Mouse (Mus musculus): ENCODE data around the gene Eomes. TPM values are rescaled to one million over a fixed set of nuclear protein-coding genes. Genes with fewer than 3 reads are reported as not detected.

The Eomes gene
- polyA plus RNA-seq, 1 experiment from 2014 or later = 0.71 TPM

DNA sequence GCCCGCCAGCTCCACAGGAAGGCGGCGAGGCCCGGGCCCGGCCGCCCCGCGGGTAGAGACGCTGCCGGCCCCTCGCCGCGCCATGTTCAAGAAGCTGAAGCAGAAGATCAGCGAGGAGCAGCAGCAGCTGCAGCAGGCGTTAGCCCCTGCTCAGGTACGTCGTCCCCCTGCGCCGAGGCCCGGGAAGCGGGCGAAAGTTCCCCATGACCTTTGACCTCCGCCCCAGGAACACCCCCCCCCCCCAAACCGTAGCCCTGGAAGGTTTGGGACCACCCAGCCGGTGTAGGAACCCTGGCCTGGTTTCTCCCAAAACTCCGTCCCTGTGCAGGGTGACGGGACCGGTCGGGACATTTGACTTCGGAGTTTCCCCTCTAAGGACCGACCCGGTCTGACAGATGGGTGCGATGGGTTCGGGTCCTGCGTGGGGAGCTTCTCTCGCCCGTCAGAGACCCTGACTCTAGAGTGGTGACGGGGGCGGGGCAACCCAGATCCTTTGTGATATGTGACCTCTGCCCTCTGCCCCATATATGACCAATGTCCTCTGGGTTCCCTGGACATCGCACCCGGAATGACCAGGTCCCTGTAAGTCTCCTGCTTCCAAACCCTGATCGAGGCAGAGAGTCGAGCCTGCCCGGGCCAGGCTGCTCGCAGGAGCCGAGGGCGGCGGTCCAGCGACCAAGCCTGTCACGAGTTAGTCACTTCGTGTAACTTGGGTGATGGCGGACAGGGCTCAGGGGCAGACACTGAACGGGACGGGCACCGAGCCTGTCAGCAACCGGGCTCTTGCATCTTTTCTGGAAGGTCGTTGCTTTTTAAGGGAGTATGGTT lies 28.6 kb downstream of the Eomes start:
- Histone ChIP-seq H3K4me2 (replicated peaks) (peak overlapping the region; percentile 99), H3K36me3 (peaks cover 4% of the 10 kb centered on the region; the same call in 1 of the 2 replicates), H3K9me3 (no peaks in the 10 kb centered on the region), H3K9ac (peak overlapping the region; percentile 91), H3K4me3 (peak overlapping the region; percentile 92), H3K27me3 (no peaks in the 10 kb centered on the region), H3K4me1 (peaks cover 34% of the 10 kb centered on the region), H3K27ac (no peak overlapping the region)
- WGBS = 0% methylated on average over 55 of the region's 57 CpGs
- peak; percentile 66 for ATAC-seq (ENCODE audit: low FRiP score, low read depth)

DNA sequence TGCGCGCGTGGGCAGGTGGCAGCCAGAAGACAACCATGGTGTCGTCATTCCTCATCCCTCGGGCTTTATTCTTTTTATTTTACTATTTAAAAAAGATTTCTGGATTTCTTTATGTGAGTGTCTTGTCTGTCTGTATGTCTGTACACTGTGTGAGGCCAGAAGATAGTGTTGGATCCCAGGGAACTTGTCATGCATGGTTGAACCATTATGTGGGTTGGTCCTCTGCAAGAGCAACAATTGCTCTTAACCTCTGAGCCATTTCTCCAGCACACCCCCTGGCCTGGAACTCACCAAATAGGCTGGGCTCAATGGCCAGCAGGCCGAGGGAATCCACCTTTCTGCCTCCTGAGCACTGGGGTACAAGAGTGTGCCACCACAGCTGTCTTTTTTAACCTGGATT lies 29.5 kb downstream of the Eomes start:
- no peak for ATAC-seq (ENCODE audit: low FRiP score, low read depth)
- WGBS = 76% methylated on average over 6 of the region's 6 CpGs
- peaks cover 4% of the 10 kb centered on the region; the same call in 1 of the 2 replicates for H3K36me3 ChIP-seq
- H3K9ac ChIP-seq = peak overlapping the region; percentile 91
- peaks cover 34% of the 10 kb centered on the region for H3K4me1 ChIP-seq
- H3K4me2 ChIP-seq (replicated peaks) = peak overlapping the region; percentile 99
- H3K9me3 ChIP-seq = no peaks in the 10 kb centered on the region
- no peak overlapping the region for H3K27ac ChIP-seq
- no peaks in the 10 kb centered on the region for H3K27me3 ChIP-seq
- H3K4me3 ChIP-seq = peak overlapping the region; percentile 92

DNA sequence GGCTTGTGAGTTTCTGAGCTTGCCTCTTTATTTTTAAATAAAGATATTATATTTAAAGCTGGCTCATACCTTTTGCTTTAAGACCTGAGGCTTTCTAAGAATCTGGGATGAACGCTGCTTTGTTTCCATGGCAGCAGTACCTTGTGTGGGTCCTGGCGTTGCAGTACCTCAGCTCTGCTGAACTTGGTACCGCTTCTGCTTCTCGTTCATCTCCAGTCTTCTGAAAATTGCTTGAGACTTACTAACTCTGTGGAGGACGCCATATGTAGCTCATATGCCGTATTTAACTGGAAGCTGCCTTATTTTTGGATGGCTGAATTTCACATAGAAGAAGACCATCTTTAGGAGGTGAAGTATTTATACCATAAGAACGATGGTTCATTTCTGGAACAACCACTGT lies 30.6 kb downstream of the Eomes start:
- Histone ChIP-seq H3K4me1 (peaks cover 34% of the 10 kb centered on the region), H3K4me3 (no peak overlapping the region)
- 87% methylated on average over 7 of the region's 7 CpGs for WGBS

GRCm38 (mm10) chr9:118510941-118511690 lies 33.1 kb downstream of the Eomes start:
- H3K36me3 ChIP-seq = peaks cover 23% of the 10 kb centered on the region
- H3K9me3 ChIP-seq = no peaks in the 10 kb centered on the region
- no peak overlapping the region for H3K27ac ChIP-seq
- no peak for ATAC-seq (ENCODE audit: low FRiP score, low read depth)
- H3K4me1 ChIP-seq = peaks cover 34% of the 10 kb centered on the region
- no peak overlapping the region for H3K4me2 ChIP-seq (replicated peaks)
- WGBS = 71% methylated on average over 15 of the region's 15 CpGs
- no peak overlapping the region for H3K9ac ChIP-seq
- no peak overlapping the region for H3K4me3 ChIP-seq
- no peaks in the 10 kb centered on the region for H3K27me3 ChIP-seq

More for the DNA sequence above, 30.6 kb downstream of the Eomes start:
- peaks cover 4% of the 10 kb centered on the region; the same call in 1 of the 2 replicates for H3K36me3 ChIP-seq
- H3K9ac ChIP-seq = no peak overlapping the region
- H3K27me3 ChIP-seq = no peaks in the 10 kb centered on the region
- H3K9me3 ChIP-seq = no peaks in the 10 kb centered on the region
- ATAC-seq (ENCODE audit: low FRiP score, low read depth) = no peak
- H3K4me2 ChIP-seq (replicated peaks) = no peak overlapping the region
- H3K27ac ChIP-seq = no peak overlapping the region

DNA sequence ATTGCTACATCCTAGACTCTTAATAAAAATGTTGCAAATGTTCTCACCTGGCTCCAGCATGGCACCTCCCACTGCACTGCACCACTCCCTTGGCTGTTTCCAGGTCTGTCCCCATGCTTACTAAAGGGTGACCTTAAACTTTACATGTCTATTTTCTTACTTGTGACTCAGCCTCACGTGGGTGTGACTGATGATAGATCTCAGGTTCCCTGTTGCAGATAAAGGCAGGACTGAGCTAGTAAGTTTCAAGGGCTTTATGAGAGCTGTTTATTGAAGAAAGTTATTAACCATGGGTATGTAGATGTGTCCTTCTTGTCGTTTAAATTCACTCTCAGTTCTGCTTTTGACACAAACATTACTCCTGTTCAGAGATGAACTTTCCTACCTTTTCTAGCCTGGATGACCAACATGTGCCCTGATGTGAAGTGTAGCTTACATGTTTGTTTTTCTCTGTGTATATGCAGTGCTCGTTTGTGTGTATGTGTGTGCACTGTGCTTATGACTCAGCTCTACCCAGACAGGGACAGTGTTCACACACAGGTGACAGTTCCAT lies 34.7 kb downstream of the Eomes start:
- Histone ChIP-seq H3K36me3 (peaks cover 28% of the 10 kb centered on the region), H3K4me1 (peaks cover 24% of the 10 kb centered on the region), H3K27ac (no peak overlapping the region), H3K9ac (no peak overlapping the region), H3K27me3 (no peaks in the 10 kb centered on the region), H3K4me2 (replicated peaks) (no peak overlapping the region), H3K4me3 (no peak overlapping the region), H3K9me3 (no peaks in the 10 kb centered on the region)
- WGBS = 80% methylated on average over 3 of the region's 3 CpGs
- no peak for ATAC-seq (ENCODE audit: low FRiP score, low read depth)

GRCm38 (mm10) chr9:118515476-118515875 lies 37.5 kb downstream of the Eomes start:
- Histone ChIP-seq H3K27ac (no peak overlapping the region), H3K4me2 (replicated peaks) (no peak overlapping the region), H3K4me3 (no peak overlapping the region), H3K4me1 (peaks cover 19% of the 10 kb centered on the region), H3K9me3 (no peaks in the 10 kb centered on the region), H3K27me3 (no peaks in the 10 kb centered on the region), H3K9ac (no peak overlapping the region), H3K36me3 (peaks cover 28% of the 10 kb centered on the region)
- 93% methylated on average over 6 of the region's 6 CpGs for WGBS
- no peak for ATAC-seq (ENCODE audit: low FRiP score, low read depth)

GRCm38 (mm10) chr9:118516162-118516561 lies 38.1 kb downstream of the Eomes start:
- H3K36me3 ChIP-seq = peaks cover 24% of the 10 kb centered on the region
- H3K4me1 ChIP-seq = peaks cover 14% of the 10 kb centered on the region
- 91% methylated on average over 3 of the region's 3 CpGs for WGBS
- H3K27me3 ChIP-seq = no peaks in the 10 kb centered on the region
- no peak overlapping the region for H3K27ac ChIP-seq
- no peak overlapping the region for H3K4me3 ChIP-seq
- no peak for ATAC-seq (ENCODE audit: low FRiP score, low read depth)
- H3K9ac ChIP-seq = no peak overlapping the region
- no peaks in the 10 kb centered on the region for H3K9me3 ChIP-seq
- H3K4me2 ChIP-seq (replicated peaks) = no peak overlapping the region

DNA sequence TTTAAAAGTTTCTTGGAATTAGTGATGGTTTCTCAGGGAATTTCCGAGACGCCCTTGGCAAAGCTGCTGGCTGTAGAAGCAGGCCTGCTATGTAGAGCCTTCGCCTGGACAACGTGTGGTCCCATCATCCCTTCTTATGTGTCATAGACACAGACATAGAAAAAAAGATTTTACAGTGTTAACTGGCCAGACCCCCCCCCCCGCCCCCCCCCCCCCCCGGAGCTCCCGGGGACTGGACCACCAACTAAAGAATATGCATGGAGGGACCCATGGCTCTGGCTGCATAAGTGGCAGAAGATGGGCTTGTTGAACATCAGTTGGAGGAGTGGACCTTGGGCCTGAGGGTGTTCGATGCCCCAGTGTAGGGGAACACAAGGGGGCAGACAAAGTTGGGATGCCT lies 39.6 kb downstream of the Eomes start:
- H3K4me3 ChIP-seq = no peak overlapping the region
- H3K27me3 ChIP-seq = no peaks in the 10 kb centered on the region
- H3K4me2 ChIP-seq (replicated peaks) = no peak overlapping the region
- 80% methylated on average over 6 of the region's 8 CpGs for WGBS
- H3K4me1 ChIP-seq = peaks cover 8% of the 10 kb centered on the region
- H3K27ac ChIP-seq = no peak overlapping the region
- H3K9ac ChIP-seq = no peak overlapping the region
- no peak for ATAC-seq (ENCODE audit: low FRiP score, low read depth)
- peaks cover 27% of the 10 kb centered on the region for H3K36me3 ChIP-seq
- H3K9me3 ChIP-seq = no peaks in the 10 kb centered on the region

GRCm38 (mm10) chr9:118519101-118519500 lies 41.1 kb downstream of the Eomes start:
- H3K27ac ChIP-seq = no peak overlapping the region
- no peaks in the 10 kb centered on the region for H3K27me3 ChIP-seq
- H3K36me3 ChIP-seq = peaks cover 36% of the 10 kb centered on the region
- no peaks in the 10 kb centered on the region for H3K9me3 ChIP-seq
- no peak overlapping the region for H3K4me2 ChIP-seq (replicated peaks)
- ATAC-seq (ENCODE audit: low FRiP score, low read depth) = no peak
- H3K4me1 ChIP-seq = peaks cover 8% of the 10 kb centered on the region
- H3K9ac ChIP-seq = 0 out of 2 replicates have a peak overlapping the region, but pooled peaks have one; percentile 19
- H3K4me3 ChIP-seq = no peak overlapping the region
- WGBS = 71% methylated on average over 8 of the region's 8 CpGs

DNA sequence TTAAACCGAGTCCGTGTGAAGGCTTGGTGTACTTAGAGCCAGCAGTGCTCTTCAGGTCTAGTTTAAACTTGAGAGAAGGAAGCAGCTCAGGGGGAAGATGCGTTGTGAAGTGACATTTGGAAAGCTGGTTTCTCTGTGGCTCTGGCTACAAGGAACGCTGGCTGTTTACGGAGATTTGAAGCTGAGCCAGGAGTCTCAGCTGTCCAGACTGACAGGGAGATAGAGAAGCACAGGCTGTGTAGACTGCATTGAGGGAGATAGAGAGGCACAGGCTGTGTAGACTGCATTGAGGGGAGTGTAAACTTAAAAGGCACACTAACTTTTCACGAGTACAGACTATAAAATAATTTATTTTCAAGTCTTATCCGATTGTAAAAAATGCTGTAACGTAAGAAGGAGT lies 42.0 kb downstream of the Eomes start:
- H3K36me3 ChIP-seq = peaks cover 37% of the 10 kb centered on the region
- no peak overlapping the region for H3K4me3 ChIP-seq
- H3K27ac ChIP-seq = no peak overlapping the region; the same call in 1 of the 2 replicates
- no peaks in the 10 kb centered on the region for H3K27me3 ChIP-seq
- WGBS = 56% methylated on average over 8 of the region's 8 CpGs
- H3K4me2 ChIP-seq (replicated peaks) = no peak overlapping the region
- H3K9ac ChIP-seq = no peak overlapping the region
- H3K4me1 ChIP-seq = peaks cover 8% of the 10 kb centered on the region
- no peaks in the 10 kb centered on the region for H3K9me3 ChIP-seq
- ATAC-seq (ENCODE audit: low FRiP score, low read depth) = no peak

DNA sequence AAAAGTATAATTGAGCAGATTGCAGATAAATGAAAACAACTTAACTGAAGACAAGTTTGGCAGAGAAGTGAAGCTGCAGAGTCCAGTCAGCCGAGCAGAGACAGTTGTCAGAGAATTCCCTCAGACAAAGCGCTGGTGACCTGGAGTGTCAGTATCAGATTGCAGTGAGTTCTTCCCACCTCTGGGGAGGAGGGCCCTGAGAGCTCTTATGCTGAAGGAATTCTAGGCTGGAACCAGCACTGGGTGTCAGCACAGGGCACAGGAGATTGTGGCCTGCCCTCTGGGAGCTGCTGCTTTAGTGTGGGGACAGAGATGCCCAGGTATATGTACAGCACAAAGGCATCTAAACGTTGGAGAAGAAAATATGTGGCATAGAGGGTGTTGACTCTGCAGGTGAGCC lies 42.8 kb downstream of the Eomes start:
- WGBS = 18% methylated on average over 3 of the region's 3 CpGs
- Histone ChIP-seq H3K27me3 (no peaks in the 10 kb centered on the region), H3K4me2 (replicated peaks) (no peak overlapping the region), H3K27ac (no peak overlapping the region), H3K9me3 (no peaks in the 10 kb centered on the region), H3K4me3 (no peak overlapping the region), H3K4me1 (peaks cover 8% of the 10 kb centered on the region), H3K9ac (no peak overlapping the region), H3K36me3 (peaks cover 37% of the 10 kb centered on the region)
- no peak for ATAC-seq (ENCODE audit: low FRiP score, low read depth)

- Histone ChIP-seq H3K4me1 (peaks cover 8% of the 10 kb centered on the region), H3K4me2 (replicated peaks) (no peak overlapping the region), H3K27me3 (no peaks in the 10 kb centered on the region), H3K4me3 (no peak overlapping the region), H3K9ac (no peak overlapping the region), H3K36me3 (peaks cover 38% of the 10 kb centered on the region), H3K9me3 (no peaks in the 10 kb centered on the region), H3K27ac (no peak overlapping the region)
- 73% methylated on average over 8 of the region's 8 CpGs for whole genome bisulfite sequencing
- ATAC-seq (ENCODE audit: low FRiP score, low read depth) = no peak
Observed at GRCm38 (mm10) chr9:118521659-118522058, 43.6 kb downstream of the Eomes start.
